Mouse (Mus musculus): ENCODE data around the gene Kcnma1. TPM values are rescaled to one million over a fixed set of nuclear protein-coding genes. Genes with fewer than 3 reads are reported as not detected.

The Kcnma1 gene
- total and polyA plus RNA-seq, 3 experiments, result not detected

GRCm38 (mm10) chr14:23942103-23942502, 72.2 kb downstream of the Kcnma1 start:
- no peak for DNase-seq (ENCODE audit: low read depth, low spot score)
- Histone ChIP-seq H3K27ac (ENCODE audit: control insufficient read depth, low read depth, low read length) (no peak overlapping the region), H3K9me3 (replicated peaks; ENCODE audit: insufficient read depth, low read length) (no peaks in the 10 kb centered on the region), H3K79me2 (ENCODE audit: control insufficient read depth, insufficient read depth, low read length, poor library complexity) (no peaks in the 10 kb centered on the region), H3K36me3 (ENCODE audit: control insufficient read depth in 1 of 2, insufficient read depth in 2 of 2, low read length in 2 of 2) (no peaks in the 10 kb centered on the region), H3K4me1 (ENCODE audit: control insufficient read depth in 1 of 2, insufficient read depth in 2 of 2, low read length in 2 of 2) (no peaks in the 10 kb centered on the region), H3K4me3 (ENCODE audit: control insufficient read depth in 1 of 2, insufficient read depth in 1 of 2, low read depth in 2 of 2, low read length in 2 of 2) (no peak overlapping the region), H3K9ac (ENCODE audit: control insufficient read depth, low read depth, low read length, poor library complexity, severe bottlenecking) (no peak overlapping the region), H3K27me3 (ENCODE audit: control insufficient read depth in 1 of 2, insufficient read depth in 2 of 2, low read length in 2 of 2) (no peaks in the 10 kb centered on the region)
- TF ChIP-seq ZKSCAN1 (IDR thresholded peaks at IDR 0.05; ENCODE audit: low read depth, low read length), result no peak
- no peak for TF ChIP-seq TBP (IDR thresholded peaks at IDR 0.05; ENCODE audit: low read depth, low read length)
- no peak for TF ChIP-seq ZMIZ1 (IDR thresholded peaks at IDR 0.05; ENCODE audit: low read depth, low read length)
- no peak for TF ChIP-seq MAFK (IDR thresholded peaks at IDR 0.05; ENCODE audit: borderline replicate concordance, low read depth, low read length)
- no peak for TF ChIP-seq TAL1 (IDR thresholded peaks at IDR 0.05; ENCODE audit: low read length)
- TF ChIP-seq RCOR1 (IDR thresholded peaks at IDR 0.05; ENCODE audit: low read depth, low read length), result no peak
- TF ChIP-seq E2F4 (IDR thresholded peaks at IDR 0.05; ENCODE audit: borderline replicate concordance, low read depth, low read length), result no peak
- no peak for TF ChIP-seq NELFE (IDR thresholded peaks at IDR 0.05; ENCODE audit: low read depth, low read length)
- no peak for TF ChIP-seq POLR2A (IDR thresholded peaks at IDR 0.05; ENCODE audit: control insufficient read depth in 1 of 2, insufficient read depth in 1 of 2, low read depth in 1 of 2, low read length in 2 of 2, poor library complexity in 1 of 2)
- TF ChIP-seq UBTF (IDR thresholded peaks at IDR 0.05; ENCODE audit: borderline replicate concordance, insufficient read depth, low read depth, low read length), result no peak
- no peak for TF ChIP-seq CTCF (IDR thresholded peaks at IDR 0.05 in 2 of 3, conservative IDR thresholded peaks at IDR 0.05 in 1 of 3; ENCODE audit: control insufficient read depth in 1 of 3, insufficient read depth in 1 of 3, low read depth in 2 of 3, low read length in 3 of 3, poor library complexity in 1 of 3, severe bottlenecking in 1 of 3)
- no peak for TF ChIP-seq RAD21 (IDR thresholded peaks at IDR 0.05; ENCODE audit: low read depth, low read length)
- TF ChIP-seq GABPA (IDR thresholded peaks at IDR 0.05; ENCODE audit: low read depth, low read length), result no peak
- TF ChIP-seq POLR2AphosphoS5 (IDR thresholded peaks at IDR 0.05; ENCODE audit: borderline replicate concordance, low read depth, low read length), result no peak
- no peak for TF ChIP-seq MXI1 (IDR thresholded peaks at IDR 0.05; ENCODE audit: low read depth, low read length)
- TF ChIP-seq BHLHE40 (IDR thresholded peaks at IDR 0.05; ENCODE audit: borderline replicate concordance, low read depth, low read length), result no peak

GRCm38 (mm10) chr14:23935016-23935415, 79.3 kb downstream of the Kcnma1 start:
- Histone ChIP-seq H3K4me1 (ENCODE audit: control insufficient read depth in 1 of 2, insufficient read depth in 2 of 2, low read length in 2 of 2) (no peaks in the 10 kb centered on the region), H3K9ac (ENCODE audit: control insufficient read depth, low read depth, low read length, poor library complexity, severe bottlenecking) (no peak overlapping the region), H3K9me3 (replicated peaks; ENCODE audit: insufficient read depth, low read length) (no peaks in the 10 kb centered on the region), H3K79me2 (ENCODE audit: control insufficient read depth, insufficient read depth, low read length, poor library complexity) (no peaks in the 10 kb centered on the region), H3K36me3 (ENCODE audit: control insufficient read depth in 1 of 2, insufficient read depth in 2 of 2, low read length in 2 of 2) (no peaks in the 10 kb centered on the region), H3K27ac (ENCODE audit: control insufficient read depth, low read depth, low read length) (no peak overlapping the region), H3K27me3 (ENCODE audit: control insufficient read depth in 1 of 2, insufficient read depth in 2 of 2, low read length in 2 of 2) (no peaks in the 10 kb centered on the region), H3K4me3 (ENCODE audit: control insufficient read depth in 1 of 2, insufficient read depth in 1 of 2, low read depth in 2 of 2, low read length in 2 of 2) (no peak overlapping the region)
- TF ChIP-seq E2F4 (IDR thresholded peaks at IDR 0.05; ENCODE audit: borderline replicate concordance, low read depth, low read length) (no peak), POLR2AphosphoS2 (IDR thresholded peaks at IDR 0.05; ENCODE audit: low read length) (no peak), NRF1 (IDR thresholded peaks at IDR 0.05; ENCODE audit: insufficient read depth, low read depth, low read length, poor library complexity, severe bottlenecking) (no peak), GABPA (IDR thresholded peaks at IDR 0.05; ENCODE audit: low read depth, low read length) (no peak), JUND (IDR thresholded peaks at IDR 0.05; ENCODE audit: low read depth, low read length) (no peak), MYC (IDR thresholded peaks at IDR 0.05; ENCODE audit: low read depth, low read length) (no peak), ZNF384 (IDR thresholded peaks at IDR 0.05; ENCODE audit: low read depth, low read length) (no peak), MAFK (IDR thresholded peaks at IDR 0.05; ENCODE audit: borderline replicate concordance, low read depth, low read length) (no peak), MYB (IDR thresholded peaks at IDR 0.05; ENCODE audit: low read depth, low read length) (no peak), USF2 (IDR thresholded peaks at IDR 0.05; ENCODE audit: borderline replicate concordance in 1 of 2, insufficient read depth in 1 of 2, low read depth in 1 of 2, low read length in 2 of 2) (no peak), CTCF (IDR thresholded peaks at IDR 0.05 in 2 of 3, conservative IDR thresholded peaks at IDR 0.05 in 1 of 3; ENCODE audit: control insufficient read depth in 1 of 3, insufficient read depth in 1 of 3, low read depth in 2 of 3, low read length in 3 of 3, poor library complexity in 1 of 3, severe bottlenecking in 1 of 3) (no peak), TBP (IDR thresholded peaks at IDR 0.05; ENCODE audit: low read depth, low read length) (no peak), MEF2A (IDR thresholded peaks at IDR 0.05; ENCODE audit: extremely low read depth, insufficient replicate concordance, low read depth, low read length, poor library complexity, severe bottlenecking) (no peak), USF1 (IDR thresholded peaks at IDR 0.05; ENCODE audit: low read depth, low read length) (no peak), CHD2 (IDR thresholded peaks at IDR 0.05; ENCODE audit: low read length) (no peak), HCFC1 (IDR thresholded peaks at IDR 0.05; ENCODE audit: low read depth, low read length) (no peak), RCOR1 (IDR thresholded peaks at IDR 0.05; ENCODE audit: low read depth, low read length) (no peak), POLR2A (IDR thresholded peaks at IDR 0.05; ENCODE audit: control insufficient read depth in 1 of 2, insufficient read depth in 1 of 2, low read depth in 1 of 2, low read length in 2 of 2, poor library complexity in 1 of 2) (no peak)
- DNase-seq (ENCODE audit: low read depth, low spot score), result no peak

All from MEL (cell line).